Mouse (Mus musculus) heart, embryonic 16.5 days (tissue): Measurements from ENCODE around the gene Sub1. TPM values are rescaled to one million over a fixed set of nuclear protein-coding genes. Genes with fewer than 3 reads are reported as not detected.

Source experiments
- ATAC-seq: fragments of 200-750 bp; cut with Nextera tagmentation; replicated peaks from 2 replicates; pipeline ENCODE4 v1.8.0; 2017; ENCODE audit warnings: moderate number of reproducible peaks; ENCODE audit not compliant: insufficient read depth, low FRiP score; ENCODE audit errors: extremely low read depth
- H3K27ac ChIP-seq: fragments of 300-500 bp; sonication (generic); 2 replicates; pipeline ENCODE4 v1.5.1; 2014; ENCODE audit warnings: mild to moderate bottlenecking, low read length, control low read depth, moderate library complexity
- H3K27me3 ChIP-seq: fragments of 300-500 bp; sonication (generic); 2 replicates; pipeline ENCODE4 v1.6.1; 2014; ENCODE audit warnings: low read length, mixed read lengths; ENCODE audit not compliant: control insufficient read depth, insufficient read depth
- H3K36me3 ChIP-seq: fragments of 300-500 bp; sonication (generic); 2 replicates; pipeline ENCODE4 v1.6.1; 2014; ENCODE audit not compliant: control insufficient read depth, insufficient read depth
- H3K4me1 ChIP-seq: fragments of 300-500 bp; sonication (generic); 2 replicates; pipeline ENCODE4 v1.6.1; 2014; ENCODE audit warnings: low read length, mixed read lengths; ENCODE audit not compliant: control insufficient read depth, insufficient read depth
- H3K4me2 ChIP-seq: fragments of 300-500 bp; sonication (generic); 2 replicates; pipeline ENCODE4 v1.6.1; 2014; ENCODE audit warnings: low read depth, mild to moderate bottlenecking, control low read depth, low read length
- H3K4me3 ChIP-seq: fragments of 300-500 bp; sonication (generic); 2 replicates; pipeline ENCODE4 v1.5.1; 2014; ENCODE audit warnings: mild to moderate bottlenecking, control low read depth, low read length
- H3K9ac ChIP-seq: fragments of 300-500 bp; sonication (generic); 2 replicates; pipeline ENCODE4 v1.6.1; 2014; ENCODE audit warnings: low read length, control low read depth
- H3K9me3 ChIP-seq: fragments of 300-500 bp; sonication (generic); replicated peaks from 2 replicates; pipeline ENCODE4 v1.6.1; 2016; ENCODE audit warnings: low read length; ENCODE audit not compliant: control insufficient read depth
- WGBS: fragments of 180-500 bp; shearing (Covaris S2); extraction: QIAGEN DNeasy Blood & Tissue Kit; methylation state at CpG from one replicate; pipeline ENCODE4 v1.1.7; 2014; 5-methylcytosine and 5-hydroxymethylcytosine counted together
- polyA plus RNA-seq: library from polyadenylated mRNA; unstranded; fragments of >200 nt; fragmentation: Nextera tagmentation; extraction: Ambion mirVana; gene quantifications from 2 replicates; pipeline ENCODE4 v1.2.1, GENCODE M21; 2015

Sub1 gene
- polyA plus RNA-seq, 1 experiment from 2014 or later, result 491 TPM

DNA sequence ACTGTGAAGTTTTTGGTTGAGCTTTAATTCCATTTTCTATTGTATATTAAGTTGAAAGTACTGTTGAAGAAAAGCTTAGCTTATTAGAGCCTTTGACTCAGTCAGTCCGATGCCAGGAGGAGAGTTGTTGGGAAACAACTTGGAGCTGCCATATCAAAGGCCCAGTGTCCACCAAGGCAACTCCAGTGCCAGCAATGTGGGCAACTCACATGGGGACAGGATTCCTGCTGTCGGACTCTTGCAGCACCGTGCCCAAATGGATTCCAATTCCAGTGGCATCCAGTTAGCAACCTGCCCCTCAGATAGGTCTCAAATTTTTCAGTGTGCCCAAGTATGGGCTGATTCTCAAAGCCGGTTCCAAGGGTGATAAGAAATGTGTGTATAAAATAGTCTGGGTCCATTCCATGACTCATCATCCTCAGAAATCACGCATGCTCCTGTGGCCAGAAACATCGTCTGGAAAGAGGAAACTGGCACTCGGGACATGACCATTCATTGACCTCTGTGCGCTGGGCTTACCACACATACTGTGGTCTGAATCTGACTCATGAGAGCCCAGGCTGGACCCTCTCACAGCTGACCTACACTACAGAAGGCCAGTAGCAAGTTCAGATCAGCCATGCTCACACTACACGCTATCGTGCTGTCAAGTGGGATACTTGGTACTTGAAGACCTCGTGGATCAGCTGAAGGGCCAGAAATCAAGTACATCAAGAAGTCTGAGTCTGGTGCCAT is 32.8 kb downstream of the Sub1 start:
- Histone ChIP-seq H3K9ac (no peak overlapping the region), H3K4me3 (no peak overlapping the region), H3K4me2 (no peak overlapping the region), H3K9me3 (no peaks in the 10 kb centered on the region), H3K36me3 (no peaks in the 10 kb centered on the region), H3K4me1 (no peaks in the 10 kb centered on the region), H3K27ac (no peak overlapping the region), H3K27me3 (no peaks in the 10 kb centered on the region)
- WGBS, result 84% methylated on average over 11 of the region's 11 CpGs
- no peak for ATAC-seq

GRCm38 (mm10) chr15:11959716-11960115 is 37.1 kb downstream of the Sub1 start:
- H3K9me3 ChIP-seq, result no peaks in the 10 kb centered on the region
- no peaks in the 10 kb centered on the region for H3K27me3 ChIP-seq
- H3K4me2 ChIP-seq, result no peak overlapping the region
- no peak overlapping the region for H3K4me3 ChIP-seq
- H3K36me3 ChIP-seq, result no peaks in the 10 kb centered on the region
- no peak overlapping the region for H3K27ac ChIP-seq
- no peaks in the 10 kb centered on the region for H3K4me1 ChIP-seq
- WGBS, result 81% methylated on average over 3 of the region's 3 CpGs
- no peak for ATAC-seq
- H3K9ac ChIP-seq, result no peak overlapping the region

DNA sequence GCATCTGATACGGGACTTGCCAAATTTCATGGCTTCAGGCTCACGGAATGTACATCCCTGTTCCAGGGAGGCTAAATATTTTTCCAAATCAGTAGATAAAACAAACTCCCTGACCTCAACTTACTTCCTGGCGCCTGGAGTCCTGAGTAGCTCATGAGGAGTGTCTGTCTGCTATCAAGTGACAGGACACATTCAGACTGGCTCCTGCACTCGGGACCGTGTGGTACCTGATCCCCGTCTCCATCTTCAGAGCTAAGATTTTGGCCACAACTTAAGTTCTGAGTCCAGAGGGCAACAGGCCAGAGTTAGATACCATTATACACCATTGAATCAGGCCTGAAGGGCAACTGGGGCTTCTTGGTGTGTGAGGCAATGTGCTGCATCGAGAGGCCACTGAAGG is 40.7 kb downstream of the Sub1 start:
- no peaks in the 10 kb centered on the region for H3K4me1 ChIP-seq
- H3K9ac ChIP-seq, result no peak overlapping the region
- H3K27ac ChIP-seq, result no peak overlapping the region
- H3K9me3 ChIP-seq, result no peaks in the 10 kb centered on the region
- no peaks in the 10 kb centered on the region for H3K36me3 ChIP-seq
- ATAC-seq, result no peak
- 59% methylated on average over 7 of the region's 7 CpGs for WGBS
- H3K27me3 ChIP-seq, result no peaks in the 10 kb centered on the region
- H3K4me3 ChIP-seq, result no peak overlapping the region
- no peak overlapping the region for H3K4me2 ChIP-seq

- Histone ChIP-seq H3K27ac (no peak overlapping the region), H3K4me1 (no peaks in the 10 kb centered on the region), H3K36me3 (no peaks in the 10 kb centered on the region), H3K9me3 (no peaks in the 10 kb centered on the region), H3K4me2 (no peak overlapping the region), H3K9ac (no peak overlapping the region), H3K27me3 (no peaks in the 10 kb centered on the region), H3K4me3 (no peak overlapping the region)
- no peak for ATAC-seq
- WGBS, result 52% methylated on average over 4 of the region's 4 CpGs
Measured at GRCm38 (mm10) chr15:11954190-11954589, 42.6 kb downstream of the Sub1 start.

GRCm38 (mm10) chr15:11952159-11952558 is 44.6 kb downstream of the Sub1 start:
- 66% methylated on average over 3 of the region's 3 CpGs for WGBS

GRCm38 (mm10) chr15:11951181-11951580 is 45.6 kb downstream of the Sub1 start:
- Histone ChIP-seq H3K9ac (no peak overlapping the region), H3K27ac (no peak overlapping the region), H3K9me3 (no peaks in the 10 kb centered on the region; the same call in 1 of the 2 replicates), H3K27me3 (no peaks in the 10 kb centered on the region), H3K4me2 (no peak overlapping the region), H3K4me3 (no peak overlapping the region), H3K4me1 (no peaks in the 10 kb centered on the region), H3K36me3 (no peaks in the 10 kb centered on the region)
- ATAC-seq, result no peak
- 91% methylated on average over 7 of the region's 7 CpGs for WGBS

More at GRCm38 (mm10) chr15:11952159-11952558, 44.6 kb downstream of the Sub1 start:
- Histone ChIP-seq H3K9me3 (no peaks in the 10 kb centered on the region; the same call in 1 of the 2 replicates), H3K9ac (no peak overlapping the region), H3K27me3 (no peaks in the 10 kb centered on the region), H3K4me1 (no peaks in the 10 kb centered on the region), H3K36me3 (no peaks in the 10 kb centered on the region), H3K4me2 (no peak overlapping the region), H3K4me3 (no peak overlapping the region), H3K27ac (no peak overlapping the region)
- ATAC-seq, result no peak

- Histone ChIP-seq H3K27me3 (no peaks in the 10 kb centered on the region), H3K27ac (no peak overlapping the region), H3K9ac (no peak overlapping the region), H3K4me3 (no peak overlapping the region), H3K4me1 (no peaks in the 10 kb centered on the region), H3K4me2 (no peak overlapping the region), H3K9me3 (no peaks in the 10 kb centered on the region; the same call in 1 of the 2 replicates), H3K36me3 (no peaks in the 10 kb centered on the region)
- WGBS, result 86% methylated on average over 10 of the region's 10 CpGs
- no peak for ATAC-seq
Measured at GRCm38 (mm10) chr15:11950144-11950543, 46.6 kb downstream of the Sub1 start.

- ATAC-seq, result no peak
- H3K9ac ChIP-seq, result no peak overlapping the region
- H3K9me3 ChIP-seq, result no peaks in the 10 kb centered on the region; the same call in 1 of the 2 replicates
- H3K4me1 ChIP-seq, result no peaks in the 10 kb centered on the region
- H3K4me3 ChIP-seq, result no peak overlapping the region
- H3K27me3 ChIP-seq, result no peaks in the 10 kb centered on the region
- H3K36me3 ChIP-seq, result no peaks in the 10 kb centered on the region
- WGBS, result 84% methylated on average over 3 of the region's 3 CpGs
- H3K4me2 ChIP-seq, result no peak overlapping the region
- H3K27ac ChIP-seq, result no peak overlapping the region
Measured at GRCm38 (mm10) chr15:11949490-11949889, 47.3 kb downstream of the Sub1 start.

GRCm38 (mm10) chr15:11940855-11941254 is 55.9 kb downstream of the Sub1 start:
- Histone ChIP-seq H3K9ac (no peak overlapping the region), H3K9me3 (no peaks in the 10 kb centered on the region), H3K27me3 (no peaks in the 10 kb centered on the region), H3K4me1 (no peaks in the 10 kb centered on the region), H3K4me2 (no peak overlapping the region), H3K4me3 (no peak overlapping the region), H3K27ac (no peak overlapping the region), H3K36me3 (no peaks in the 10 kb centered on the region)
- WGBS, result 72% methylated on average over 5 of the region's 5 CpGs
- no peak for ATAC-seq
